Mouse (Mus musculus): ENCODE data around the gene Serinc3. TPM values are rescaled to one million over a fixed set of nuclear protein-coding genes. Genes with fewer than 3 reads are reported as not detected.

Serinc3 gene
- polyA plus RNA-seq, 1 experiment from 2014 or later: 46.2 TPM

GRCm38 (mm10) chr2:163613990-163614389 is 30.9 kb downstream of the Serinc3 start:
- Histone ChIP-seq H3K4me2 (replicated peaks; ENCODE audit: low read depth, low read length) (no peak overlapping the region), H3K9ac (replicated peaks; ENCODE audit: low read depth, low read length) (no peak overlapping the region), H3K36me3 (ENCODE audit: control insufficient read depth, insufficient read depth, low read length) (peaks cover 50% of the 10 kb centered on the region), H3K9me3 (ENCODE audit: control insufficient read depth, low read depth, low read length) (no peaks in the 10 kb centered on the region), H3K27ac (ENCODE audit: low read length) (no peak overlapping the region), H3K4me3 (ENCODE audit: low read depth, low read length) (no peak overlapping the region), H3K4me1 (ENCODE audit: control insufficient read depth, insufficient read depth, low read length) (no peaks in the 10 kb centered on the region), H3K27me3 (ENCODE audit: control insufficient read depth, insufficient read depth, low read length) (no peaks in the 10 kb centered on the region)
- WGBS: 89% methylated on average over 4 of the region's 4 CpGs
- no peak for ATAC-seq (ENCODE audit: insufficient number of reproducible peaks, insufficient read depth, low FRiP score, low read depth)

- Histone ChIP-seq H3K4me3 (ENCODE audit: low read depth, low read length) (no peak overlapping the region), H3K4me1 (ENCODE audit: control insufficient read depth, insufficient read depth, low read length) (no peaks in the 10 kb centered on the region), H3K36me3 (ENCODE audit: control insufficient read depth, insufficient read depth, low read length) (peaks cover 43% of the 10 kb centered on the region), H3K9me3 (ENCODE audit: control insufficient read depth, low read depth, low read length) (no peaks in the 10 kb centered on the region), H3K9ac (replicated peaks; ENCODE audit: low read depth, low read length) (no peak overlapping the region), H3K4me2 (replicated peaks; ENCODE audit: low read depth, low read length) (no peak overlapping the region), H3K27me3 (ENCODE audit: control insufficient read depth, insufficient read depth, low read length) (no peaks in the 10 kb centered on the region), H3K27ac (ENCODE audit: low read length) (no peak overlapping the region)
- WGBS: 92% methylated on average over 5 of the region's 5 CpGs
- ATAC-seq (ENCODE audit: insufficient number of reproducible peaks, insufficient read depth, low FRiP score, low read depth): no peak
These were observed 31.7 kb downstream of the Serinc3 start for GRCm38 (mm10) chr2:163613206-163613605.

GRCm38 (mm10) chr2:163611176-163611575 is 33.8 kb downstream of the Serinc3 start:
- H3K9ac ChIP-seq (replicated peaks; ENCODE audit: low read depth, low read length): no peak overlapping the region
- H3K4me1 ChIP-seq (ENCODE audit: control insufficient read depth, insufficient read depth, low read length): no peaks in the 10 kb centered on the region
- no peak overlapping the region for H3K27ac ChIP-seq (ENCODE audit: low read length)
- ATAC-seq (ENCODE audit: insufficient number of reproducible peaks, insufficient read depth, low FRiP score, low read depth): no peak
- H3K27me3 ChIP-seq (ENCODE audit: control insufficient read depth, insufficient read depth, low read length): no peaks in the 10 kb centered on the region
- H3K9me3 ChIP-seq (ENCODE audit: control insufficient read depth, low read depth, low read length): no peaks in the 10 kb centered on the region
- H3K4me3 ChIP-seq (ENCODE audit: low read depth, low read length): no peak overlapping the region
- 72% methylated on average over 9 of the region's 9 CpGs for WGBS
- H3K4me2 ChIP-seq (replicated peaks; ENCODE audit: low read depth, low read length): no peak overlapping the region
- H3K36me3 ChIP-seq (ENCODE audit: control insufficient read depth, insufficient read depth, low read length): peaks cover 41% of the 10 kb centered on the region

- no peak overlapping the region for H3K9ac ChIP-seq (replicated peaks; ENCODE audit: low read depth, low read length)
- peaks cover 34% of the 10 kb centered on the region for H3K36me3 ChIP-seq (ENCODE audit: control insufficient read depth, insufficient read depth, low read length)
These were observed 35.5 kb downstream of the Serinc3 start for GRCm38 (mm10) chr2:163609281-163609975.

GRCm38 (mm10) chr2:163608008-163608407 is 36.9 kb downstream of the Serinc3 start:
- Histone ChIP-seq H3K27ac (ENCODE audit: low read length) (no peak overlapping the region), H3K27me3 (ENCODE audit: control insufficient read depth, insufficient read depth, low read length) (no peaks in the 10 kb centered on the region), H3K4me3 (ENCODE audit: low read depth, low read length) (no peak overlapping the region), H3K36me3 (ENCODE audit: control insufficient read depth, insufficient read depth, low read length) (peaks cover 28% of the 10 kb centered on the region), H3K4me1 (ENCODE audit: control insufficient read depth, insufficient read depth, low read length) (peaks cover 2% of the 10 kb centered on the region), H3K4me2 (replicated peaks; ENCODE audit: low read depth, low read length) (no peak overlapping the region), H3K9me3 (ENCODE audit: control insufficient read depth, low read depth, low read length) (no peaks in the 10 kb centered on the region), H3K9ac (replicated peaks; ENCODE audit: low read depth, low read length) (no peak overlapping the region)
- WGBS: 83% methylated on average over 7 of the region's 7 CpGs
- no peak for ATAC-seq (ENCODE audit: insufficient number of reproducible peaks, insufficient read depth, low FRiP score, low read depth)

More at GRCm38 (mm10) chr2:163609281-163609975, 35.5 kb downstream of the Serinc3 start:
- Histone ChIP-seq H3K4me3 (ENCODE audit: low read depth, low read length) (no peak overlapping the region), H3K27ac (ENCODE audit: low read length) (no peak overlapping the region), H3K4me1 (ENCODE audit: control insufficient read depth, insufficient read depth, low read length) (no peaks in the 10 kb centered on the region), H3K27me3 (ENCODE audit: control insufficient read depth, insufficient read depth, low read length) (no peaks in the 10 kb centered on the region), H3K4me2 (replicated peaks; ENCODE audit: low read depth, low read length) (no peak overlapping the region), H3K9me3 (ENCODE audit: control insufficient read depth, low read depth, low read length) (no peaks in the 10 kb centered on the region)
- ATAC-seq (ENCODE audit: insufficient number of reproducible peaks, insufficient read depth, low FRiP score, low read depth): no peak
- 87% methylated on average over 12 of the region's 12 CpGs for WGBS

GRCm38 (mm10) chr2:163606161-163606560 is 38.8 kb downstream of the Serinc3 start:
- no peaks in the 10 kb centered on the region for H3K9me3 ChIP-seq (ENCODE audit: control insufficient read depth, low read depth, low read length)
- no peak overlapping the region for H3K4me2 ChIP-seq (replicated peaks; ENCODE audit: low read depth, low read length)
- no peaks in the 10 kb centered on the region for H3K27me3 ChIP-seq (ENCODE audit: control insufficient read depth, insufficient read depth, low read length)
- ATAC-seq (ENCODE audit: insufficient number of reproducible peaks, insufficient read depth, low FRiP score, low read depth): no peak
- H3K9ac ChIP-seq (replicated peaks; ENCODE audit: low read depth, low read length): no peak overlapping the region
- no peak overlapping the region for H3K27ac ChIP-seq (ENCODE audit: low read length)
- WGBS: 83% methylated on average over 7 of the region's 7 CpGs
- H3K4me1 ChIP-seq (ENCODE audit: control insufficient read depth, insufficient read depth, low read length): peaks cover 9% of the 10 kb centered on the region
- no peak overlapping the region for H3K4me3 ChIP-seq (ENCODE audit: low read depth, low read length)
- H3K36me3 ChIP-seq (ENCODE audit: control insufficient read depth, insufficient read depth, low read length): peaks cover 10% of the 10 kb centered on the region

- Histone ChIP-seq H3K4me1 (ENCODE audit: control insufficient read depth, insufficient read depth, low read length) (peaks cover 9% of the 10 kb centered on the region), H3K27ac (ENCODE audit: low read length) (peak within 1 kb of the TSS; percentile 86), H3K9ac (replicated peaks; ENCODE audit: low read depth, low read length) (peak within 1 kb of the TSS; percentile 82), H3K9me3 (ENCODE audit: control insufficient read depth, low read depth, low read length) (no peaks in the 10 kb centered on the region), H3K4me3 (ENCODE audit: low read depth, low read length) (peak within 1 kb of the TSS; percentile 91), H3K27me3 (ENCODE audit: control insufficient read depth, insufficient read depth, low read length) (no peaks in the 10 kb centered on the region), H3K36me3 (ENCODE audit: control insufficient read depth, insufficient read depth, low read length) (no peaks in the 10 kb centered on the region; the same call in 1 of the 2 replicates), H3K4me2 (replicated peaks; ENCODE audit: low read depth, low read length) (peak within 1 kb of the TSS; percentile 93)
- peak; percentile 93 for ATAC-seq (ENCODE audit: insufficient number of reproducible peaks, insufficient read depth, low FRiP score, low read depth)
- 1% methylated on average over 44 of the region's 57 CpGs for WGBS
These were observed 42.6 kb downstream of the Serinc3 start, which contains the start of gene Ttpal for GRCm38 (mm10) chr2:163602101-163602971. Gene Ttpal (plus strand): TSS chr2:163602314.

- H3K4me3 ChIP-seq (ENCODE audit: low read depth, low read length): peak overlapping the region; percentile 91
- no peak overlapping the region for H3K27ac ChIP-seq (ENCODE audit: low read length)
These were observed 43.2 kb downstream of the Serinc3 start for GRCm38 (mm10) chr2:163601712-163602100.

More at GRCm38 (mm10) chr2:163601712-163602100, 43.2 kb downstream of the Serinc3 start:
- Histone ChIP-seq H3K4me2 (replicated peaks; ENCODE audit: low read depth, low read length) (peak overlapping the region; percentile 93), H3K9ac (replicated peaks; ENCODE audit: low read depth, low read length) (0 out of 2 replicates have a peak overlapping the region, but pooled peaks have one; percentile 82), H3K27me3 (ENCODE audit: control insufficient read depth, insufficient read depth, low read length) (no peaks in the 10 kb centered on the region), H3K36me3 (ENCODE audit: control insufficient read depth, insufficient read depth, low read length) (no peaks in the 10 kb centered on the region), H3K9me3 (ENCODE audit: control insufficient read depth, low read depth, low read length) (no peaks in the 10 kb centered on the region), H3K4me1 (ENCODE audit: control insufficient read depth, insufficient read depth, low read length) (peaks cover 9% of the 10 kb centered on the region)
- 73% methylated on average over 7 of the region's 7 CpGs for WGBS
- ATAC-seq (ENCODE audit: insufficient number of reproducible peaks, insufficient read depth, low FRiP score, low read depth): no peak

Data from stomach, embryonic 14.5 days (tissue).